Mouse (Mus musculus): ENCODE measurements around the gene Ces3a. TPM values are rescaled to one million over a fixed set of nuclear protein-coding genes. Genes with fewer than 3 reads are reported as not detected.
A peak's percentile ranks its signal among the peaks of the same experiment; 100 is the strongest.
"Not testable (repeated sequence)": the region's sequence is repeated elsewhere in the genome, so short reads cannot be mapped to it uniquely, and the experiment has no call there.

Gene Ces3a
- polyA plus RNA-seq, 1 experiment: 0.93 TPM

- no peaks in the 10 kb centered on the region for H3K36me3 ChIP-seq (ENCODE audit: control insufficient read depth, insufficient read depth, low read length)
- H3K27ac ChIP-seq (ENCODE audit: control insufficient read depth, insufficient read depth, low read depth, low read length): no peak overlapping the region
- H3K4me1 ChIP-seq (ENCODE audit: control insufficient read depth, insufficient read depth, low read length): no peaks in the 10 kb centered on the region
- no peak for TF ChIP-seq CTCF (IDR thresholded peaks at IDR 0.05; ENCODE audit: control insufficient read depth, insufficient read depth, insufficient replicate concordance, low read depth, low read length)
- TF ChIP-seq POLR2A (IDR thresholded peaks at IDR 0.05; ENCODE audit: control insufficient read depth, low read depth, low read length): no peak
- no peaks in the 10 kb centered on the region for H3K27me3 ChIP-seq (ENCODE audit: control insufficient read depth, insufficient read depth, low read length)
- H3K4me3 ChIP-seq (ENCODE audit: control insufficient read depth, low read depth, low read length): no peak overlapping the region
Measured at GRCm38 (mm10) chr8:105025050-105025449, 23.4 kb upstream of the Ces3a start.

GRCm38 (mm10) chr8:105043510-105043909 is 4.9 kb upstream of the Ces3a start:
- Histone ChIP-seq H3K4me3 (ENCODE audit: control insufficient read depth, low read depth, low read length) (no peak overlapping the region), H3K36me3 (ENCODE audit: control insufficient read depth, insufficient read depth, low read length) (no peaks in the 10 kb centered on the region), H3K27me3 (ENCODE audit: control insufficient read depth, insufficient read depth, low read length) (no peaks in the 10 kb centered on the region), H3K4me1 (ENCODE audit: control insufficient read depth, insufficient read depth, low read length) (no peaks in the 10 kb centered on the region), H3K27ac (ENCODE audit: control insufficient read depth, insufficient read depth, low read depth, low read length) (no peak overlapping the region)
- TF ChIP-seq POLR2A (IDR thresholded peaks at IDR 0.05; ENCODE audit: control insufficient read depth, low read depth, low read length) (no peak), CTCF (IDR thresholded peaks at IDR 0.05; ENCODE audit: control insufficient read depth, insufficient read depth, insufficient replicate concordance, low read depth, low read length) (no peak)

GRCm38 (mm10) chr8:105045824-105046401 is 2.5 kb upstream of the Ces3a start:
- Histone ChIP-seq H3K4me1 (ENCODE audit: control insufficient read depth, insufficient read depth, low read length) (no peaks in the 10 kb centered on the region), H3K27ac (ENCODE audit: control insufficient read depth, insufficient read depth, low read depth, low read length) (no peak overlapping the region), H3K4me3 (ENCODE audit: control insufficient read depth, low read depth, low read length) (no peak overlapping the region)

GRCm38 (mm10) chr8:105056211-105056610 is 7.8 kb downstream of the Ces3a start:
- H3K36me3 ChIP-seq (ENCODE audit: control insufficient read depth, insufficient read depth, low read length): no peaks in the 10 kb centered on the region
- no peak for TF ChIP-seq CTCF (IDR thresholded peaks at IDR 0.05; ENCODE audit: control insufficient read depth, insufficient read depth, insufficient replicate concordance, low read depth, low read length)
- TF ChIP-seq POLR2A (IDR thresholded peaks at IDR 0.05; ENCODE audit: control insufficient read depth, low read depth, low read length): no peak
- H3K4me1 ChIP-seq (ENCODE audit: control insufficient read depth, insufficient read depth, low read length): no peaks in the 10 kb centered on the region

More at GRCm38 (mm10) chr8:105045824-105046401, 2.5 kb upstream of the Ces3a start:
- TF ChIP-seq POLR2A (IDR thresholded peaks at IDR 0.05; ENCODE audit: control insufficient read depth, low read depth, low read length) (no peak), CTCF (IDR thresholded peaks at IDR 0.05; ENCODE audit: control insufficient read depth, insufficient read depth, insufficient replicate concordance, low read depth, low read length) (no peak)
- Histone ChIP-seq H3K36me3 (ENCODE audit: control insufficient read depth, insufficient read depth, low read length) (no peaks in the 10 kb centered on the region), H3K27me3 (ENCODE audit: control insufficient read depth, insufficient read depth, low read length) (no peaks in the 10 kb centered on the region)

DNA sequence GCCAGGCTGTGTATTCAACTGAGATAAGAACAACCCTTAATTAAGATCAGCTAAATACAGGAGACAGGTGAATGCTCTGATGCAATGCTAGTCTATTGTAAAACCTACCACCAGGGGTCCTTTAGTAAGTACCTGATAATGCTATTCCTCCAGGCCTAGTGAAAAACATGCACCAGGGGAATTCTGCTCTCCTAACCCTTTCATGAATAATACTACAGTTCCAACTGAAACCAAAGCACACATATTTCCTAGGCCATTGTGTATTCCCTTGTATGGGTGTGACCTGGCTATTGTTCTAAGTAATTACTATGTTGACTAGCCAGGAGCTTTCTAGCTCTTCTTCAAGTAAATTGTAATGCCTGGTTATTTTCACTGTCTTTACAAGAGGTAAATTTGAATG is 11.7 kb downstream of the Ces3a start:
- H3K4me1 ChIP-seq (ENCODE audit: control insufficient read depth, insufficient read depth, low read length): no peaks in the 10 kb centered on the region
- no peak overlapping the region for H3K4me3 ChIP-seq (ENCODE audit: control insufficient read depth, low read depth, low read length)
- H3K27ac ChIP-seq (ENCODE audit: control insufficient read depth, insufficient read depth, low read depth, low read length): no peak overlapping the region
- H3K27me3 ChIP-seq (ENCODE audit: control insufficient read depth, insufficient read depth, low read length): no peaks in the 10 kb centered on the region
- no peak for TF ChIP-seq CTCF (IDR thresholded peaks at IDR 0.05; ENCODE audit: control insufficient read depth, insufficient read depth, insufficient replicate concordance, low read depth, low read length)
- TF ChIP-seq POLR2A (IDR thresholded peaks at IDR 0.05; ENCODE audit: control insufficient read depth, low read depth, low read length): no peak
- no peaks in the 10 kb centered on the region for H3K36me3 ChIP-seq (ENCODE audit: control insufficient read depth, insufficient read depth, low read length)

More at GRCm38 (mm10) chr8:105056211-105056610, 7.8 kb downstream of the Ces3a start:
- Histone ChIP-seq H3K27ac (ENCODE audit: control insufficient read depth, insufficient read depth, low read depth, low read length) (no peak overlapping the region), H3K4me3 (ENCODE audit: control insufficient read depth, low read depth, low read length) (peak overlapping the region; percentile 50; the same call in 1 of the 2 replicates), H3K27me3 (ENCODE audit: control insufficient read depth, insufficient read depth, low read length) (no peaks in the 10 kb centered on the region)

GRCm38 (mm10) chr8:105066761-105067160 is 18.4 kb downstream of the Ces3a start:
- TF ChIP-seq POLR2A (IDR thresholded peaks at IDR 0.05; ENCODE audit: control insufficient read depth, low read depth, low read length) (no peak), CTCF (IDR thresholded peaks at IDR 0.05; ENCODE audit: control insufficient read depth, insufficient read depth, insufficient replicate concordance, low read depth, low read length) (peak; percentile 53; the same call in 1 of the 2 replicates)

DNA sequence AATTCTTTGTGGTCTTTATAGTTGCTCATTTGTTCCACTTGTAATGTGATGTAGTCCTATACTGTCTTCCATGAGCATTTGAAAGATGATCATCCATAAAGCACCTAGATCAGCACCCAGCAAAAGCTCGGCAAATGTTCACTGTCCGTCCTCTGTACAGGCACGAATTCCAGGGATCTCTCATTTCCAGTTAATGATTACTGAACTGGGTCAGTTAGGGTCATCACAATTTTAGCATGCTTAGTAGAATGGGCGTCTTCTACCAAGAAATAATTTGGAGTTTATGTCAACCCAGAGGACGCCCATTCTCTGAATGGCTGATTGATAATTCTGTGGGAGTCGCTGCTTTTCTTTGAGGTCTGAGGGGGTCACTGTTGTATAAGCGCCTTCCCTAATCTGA is 19.5 kb downstream of the Ces3a start:
- not testable (repeated sequence) for H3K27ac ChIP-seq (ENCODE audit: control insufficient read depth, insufficient read depth, low read depth, low read length); H3K4me3 ChIP-seq (ENCODE audit: control insufficient read depth, low read depth, low read length); H3K27me3 ChIP-seq (ENCODE audit: control insufficient read depth, insufficient read depth, low read length); H3K4me1 ChIP-seq (ENCODE audit: control insufficient read depth, insufficient read depth, low read length); H3K36me3 ChIP-seq (ENCODE audit: control insufficient read depth, insufficient read depth, low read length)

More at GRCm38 (mm10) chr8:105066761-105067160, 18.4 kb downstream of the Ces3a start:
- Histone ChIP-seq H3K36me3 (ENCODE audit: control insufficient read depth, insufficient read depth, low read length) (no peaks in the 10 kb centered on the region), H3K27me3 (ENCODE audit: control insufficient read depth, insufficient read depth, low read length) (no peaks in the 10 kb centered on the region), H3K4me3 (ENCODE audit: control insufficient read depth, low read depth, low read length) (no peak overlapping the region), H3K4me1 (ENCODE audit: control insufficient read depth, insufficient read depth, low read length) (no peaks in the 10 kb centered on the region), H3K27ac (ENCODE audit: control insufficient read depth, insufficient read depth, low read depth, low read length) (no peak overlapping the region)

GRCm38 (mm10) chr8:105068971-105069370 is 20.6 kb downstream of the Ces3a start:
- Histone ChIP-seq H3K27me3 (ENCODE audit: control insufficient read depth, insufficient read depth, low read length) (no peaks in the 10 kb centered on the region), H3K36me3 (ENCODE audit: control insufficient read depth, insufficient read depth, low read length) (no peaks in the 10 kb centered on the region), H3K4me1 (ENCODE audit: control insufficient read depth, insufficient read depth, low read length) (no peaks in the 10 kb centered on the region), H3K4me3 (ENCODE audit: control insufficient read depth, low read depth, low read length) (no peak overlapping the region), H3K27ac (ENCODE audit: control insufficient read depth, insufficient read depth, low read depth, low read length) (no peak overlapping the region)
- TF ChIP-seq POLR2A (IDR thresholded peaks at IDR 0.05; ENCODE audit: control insufficient read depth, low read depth, low read length) (no peak), CTCF (IDR thresholded peaks at IDR 0.05; ENCODE audit: control insufficient read depth, insufficient read depth, insufficient replicate concordance, low read depth, low read length) (no peak)

Data from testis, adult 2 months (tissue).